Comparison of ENCODE assay signal across 13 mouse cellular contexts in genomic region chr4:105171432-105171831, GRCm38 (mm10). TPM values are rescaled to one million over a fixed set of nuclear protein-coding genes. Genes with fewer than 3 reads are reported as not detected.
DNase-seq lines count a peak whose midpoint lies in the region; ATAC-seq lines count a peak whose summit lies in the region.
"Had no signal": no experiment of that assay in that cellular context is flagged by ENCODE, and none has a peak within 500 bp of the region (broad histone marks: within the 10 kb centered on the region; RNA-seq: fewer than 3 reads in every experiment).

No protein-coding gene starts in this region.

- DNase-seq in urinary bladder, adult 18-20 months (ENCODE audit: low spot score in 2 of 2): no peak
- DNase-seq in layer of hippocampus, adult 11-12 months (ENCODE audit: low spot score): no peak
- no peak for DNase-seq in ovary, postnatal 10 days (ENCODE audit: low spot score)
- DNase-seq: adrenal gland, adult 8-10 months; gastrocnemius, postnatal 25 days; right cerebral cortex, postnatal 14 days had no signal

- peaks cover 67% of the 10 kb centered on the region for H3K4me1 ChIP-seq in megakaryocyte, embryonic 14.5 days
- H3K4me1 ChIP-seq in forebrain, embryonic 16.5 days (replicated peaks; ENCODE audit: control insufficient read depth, insufficient read depth, low read length): peaks cover 49% of the 10 kb centered on the region
- H3K4me1 ChIP-seq in neural tube, embryonic 15.5 days: peaks cover 46% of the 10 kb centered on the region
- H3K4me1 ChIP-seq: heart, embryonic 15.5 days had no signal

- peak overlapping the region; percentile 45; the same call in 1 of the 2 replicates for H3K9ac ChIP-seq in forebrain, embryonic 16.5 days (replicated peaks; ENCODE audit: low read depth, low read length)
- H3K9ac ChIP-seq in neural tube, embryonic 15.5 days (replicated peaks): no peak overlapping the region
- H3K9ac ChIP-seq: heart, embryonic 15.5 days; intestine, embryonic 15.5 days had no signal

- ATAC-seq in megakaryocyte, adult 5-6 weeks (ENCODE audit: poor library complexity, severe bottlenecking): no peak
- ATAC-seq in forebrain, embryonic 16.5 days: no peak
- peak; percentile 63; the same call in 1 of the 2 replicates for ATAC-seq in megakaryocyte-erythroid progenitor cell, adult 5-6 weeks (replicated peaks; ENCODE audit: low FRiP score, low TSS enrichment, poor library complexity, severe bottlenecking)
- no peak; the same call in 1 of the 2 replicates for ATAC-seq in neural tube, embryonic 15.5 days (ENCODE audit: low FRiP score)
- ATAC-seq: intestine, embryonic 15.5 days had no signal

- H3K4me3 ChIP-seq in megakaryocyte, embryonic 14.5 days (replicated peaks): peak overlapping the region; percentile 82
- H3K4me3 ChIP-seq in forebrain, embryonic 16.5 days (replicated peaks; ENCODE audit: low read length): peak overlapping the region; percentile 20; the same call in 1 of the 2 replicates
- H3K4me3 ChIP-seq in neural tube, embryonic 15.5 days (replicated peaks): no peak overlapping the region
- H3K4me3 ChIP-seq: heart, embryonic 15.5 days; intestine, embryonic 15.5 days had no signal

- peak overlapping the region; percentile 93 for H3K27ac ChIP-seq in forebrain, embryonic 16.5 days (ENCODE audit: low read length)
- peak overlapping the region; percentile 69 for H3K27ac ChIP-seq in neural tube, embryonic 15.5 days (replicated peaks)
- H3K27ac ChIP-seq: heart, embryonic 15.5 days; intestine, embryonic 15.5 days had no signal

- peaks cover 39% of the 10 kb centered on the region for H3K36me3 ChIP-seq in megakaryocyte, embryonic 14.5 days (replicated peaks; ENCODE audit: low read length)
- H3K36me3 ChIP-seq in forebrain, embryonic 16.5 days (ENCODE audit: control insufficient read depth, insufficient read depth): no peaks in the 10 kb centered on the region
- no peaks in the 10 kb centered on the region for H3K36me3 ChIP-seq in neural tube, embryonic 15.5 days
- H3K36me3 ChIP-seq: heart, embryonic 15.5 days; intestine, embryonic 15.5 days had no signal

- H3K9me3 ChIP-seq in megakaryocyte, embryonic 14.5 days: no peaks in the 10 kb centered on the region
- H3K9me3 ChIP-seq in forebrain, embryonic 16.5 days (ENCODE audit: control insufficient read depth, low read length): no peaks in the 10 kb centered on the region
- H3K9me3 ChIP-seq in neural tube, embryonic 15.5 days (replicated peaks): no peaks in the 10 kb centered on the region
- H3K9me3 ChIP-seq: heart, embryonic 15.5 days; intestine, embryonic 15.5 days had no signal

- WGBS in forebrain, embryonic 16.5 days: 28% methylated on average over 3 of the region's 3 CpGs
- 46% methylated on average over 3 of the region's 3 CpGs for WGBS in neural tube, embryonic 15.5 days

- peak overlapping the region; percentile 46 for H3K4me2 ChIP-seq in forebrain, embryonic 16.5 days (ENCODE audit: low read length)
- H3K4me2 ChIP-seq in neural tube, embryonic 15.5 days: peak overlapping the region; percentile 28
- H3K4me2 ChIP-seq: heart, embryonic 15.5 days; intestine, embryonic 15.5 days had no signal

- H3K27me3 ChIP-seq in megakaryocyte, embryonic 14.5 days (replicated peaks): no peaks in the 10 kb centered on the region
- no peaks in the 10 kb centered on the region for H3K27me3 ChIP-seq in forebrain, embryonic 16.5 days (replicated peaks; ENCODE audit: control insufficient read depth, insufficient read depth, low read length)
- no peaks in the 10 kb centered on the region for H3K27me3 ChIP-seq in neural tube, embryonic 15.5 days (replicated peaks)
- H3K27me3 ChIP-seq: heart, embryonic 15.5 days; intestine, embryonic 15.5 days had no signal

RNA-seq across cellular contexts. Expression of gene Plpp3, which starts 14.3 kb away (rescaled TPM):
- polyA plus RNA-seq in megakaryocyte, embryonic 14.5 days (2012; ENCODE audit: insufficient read depth, low replicate concordance): 4.2 and 6.9 TPM in 2 replicates
- total RNA-seq in megakaryocyte, adult 5-6 weeks (2015): 0.29 and 0.48 TPM in 2 replicates
- 0.29 and 0.37 TPM in 2 replicates for total RNA-seq in megakaryocyte, adult 5-6 weeks (2017)
- 67.7 and 76.8 TPM in 2 replicates for polyA plus RNA-seq in forebrain, embryonic 16.5 days (2015; fragmentation: Nextera tagmentation; extraction: Ambion mirVana)
- total RNA-seq in megakaryocyte-erythroid progenitor cell, adult 5-6 weeks (2014; fragmentation: Nextera tagmentation): 0.47 and 0.94 TPM in 2 replicates
- 0.72 TPM in 1 of 2 replicates, not detected in the other for total RNA-seq in megakaryocyte-erythroid progenitor cell, adult 5-6 weeks (2017)
- polyA plus RNA-seq in neural tube, embryonic 15.5 days (2015; fragmentation: Nextera tagmentation; extraction: Ambion mirVana): 72.6 and 73.6 TPM in 2 replicates
